Mouse (Mus musculus) megakaryocyte-erythroid progenitor cell, adult 5-6 weeks (primary cell): Measurements from ENCODE around the gene Bcas3. TPM values are rescaled to one million over a fixed set of nuclear protein-coding genes. Genes with fewer than 3 reads are reported as not detected.

ENCODE experiments used
- ATAC-seq: replicated peaks from 2 replicates; pipeline ENCODE4 v1.8.0; 2016; ENCODE audit warnings: mild to moderate bottlenecking, inconsistent platforms; ENCODE audit not compliant: severe bottlenecking, poor library complexity, low FRiP score, low TSS enrichment
- total RNA-seq, 2 experiments: library from RNA; stranded (forward) in 1 of 2; stranded (reverse) in 1 of 2; fragments of 200-1000, 215-1000 nt in 1 of 2; fragments of >200 nt in 1 of 2; fragmentation: Nextera tagmentation in 1 of 2; gene quantifications; 2 replicates each; pipeline ENCODE4 v1.2.3; 2014 to 2017

Gene Bcas3
- total RNA-seq (2014; fragmentation: Nextera tagmentation) (59.0 and 64.0 TPM in 2 replicates), total RNA-seq (2017) (22.6 and 23.7 TPM in 2 replicates)

GRCm38 (mm10) chr11:85352539-85353380 is at the start of gene Bcas3:
Gene Bcas3, plus strand, starts transcription at chr11:85353167.
- peak; percentile 96 for ATAC-seq

GRCm38 (mm10) chr11:85306577-85307260 is 46.2 kb upstream of the Bcas3 start:
- ATAC-seq = no peak

DNA sequence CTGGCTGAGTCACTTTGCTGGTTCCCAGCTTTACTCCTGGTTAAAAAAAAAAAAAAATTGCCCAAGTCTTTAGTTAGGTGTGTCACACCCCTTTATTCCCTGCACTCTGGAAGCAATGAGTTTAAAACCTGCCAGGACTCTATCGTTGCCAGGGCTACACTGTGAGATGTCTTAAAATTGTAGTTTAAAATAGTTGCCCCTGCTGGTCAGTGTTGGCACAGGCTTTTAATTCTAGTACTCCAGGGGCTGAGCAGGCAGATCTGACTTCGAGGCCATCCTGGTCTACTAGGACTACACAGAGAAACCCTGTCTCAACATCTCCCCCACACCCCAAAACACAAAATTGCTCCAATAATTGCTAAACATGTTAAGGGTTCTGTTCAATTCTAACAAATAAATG is 44.2 kb upstream of the Bcas3 start:
- no peak for ATAC-seq

DNA sequence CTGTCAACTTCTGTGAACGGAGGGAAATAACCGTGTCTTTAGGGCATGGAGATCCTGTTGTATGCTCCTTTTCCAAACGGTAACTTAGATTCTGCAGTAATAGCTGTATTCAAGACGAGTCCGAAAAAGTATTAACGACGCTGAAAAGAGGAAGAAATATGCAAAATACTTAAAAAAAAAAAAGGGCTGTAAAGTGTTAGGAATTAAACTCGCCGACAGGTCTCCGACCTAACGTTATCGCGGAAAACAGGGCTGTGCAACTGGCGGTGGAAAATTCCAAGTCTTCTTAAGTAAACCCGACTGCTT is 42.6 kb upstream of the Bcas3 start:
- peak; percentile 40; the same call in 1 of the 2 replicates for ATAC-seq

DNA sequence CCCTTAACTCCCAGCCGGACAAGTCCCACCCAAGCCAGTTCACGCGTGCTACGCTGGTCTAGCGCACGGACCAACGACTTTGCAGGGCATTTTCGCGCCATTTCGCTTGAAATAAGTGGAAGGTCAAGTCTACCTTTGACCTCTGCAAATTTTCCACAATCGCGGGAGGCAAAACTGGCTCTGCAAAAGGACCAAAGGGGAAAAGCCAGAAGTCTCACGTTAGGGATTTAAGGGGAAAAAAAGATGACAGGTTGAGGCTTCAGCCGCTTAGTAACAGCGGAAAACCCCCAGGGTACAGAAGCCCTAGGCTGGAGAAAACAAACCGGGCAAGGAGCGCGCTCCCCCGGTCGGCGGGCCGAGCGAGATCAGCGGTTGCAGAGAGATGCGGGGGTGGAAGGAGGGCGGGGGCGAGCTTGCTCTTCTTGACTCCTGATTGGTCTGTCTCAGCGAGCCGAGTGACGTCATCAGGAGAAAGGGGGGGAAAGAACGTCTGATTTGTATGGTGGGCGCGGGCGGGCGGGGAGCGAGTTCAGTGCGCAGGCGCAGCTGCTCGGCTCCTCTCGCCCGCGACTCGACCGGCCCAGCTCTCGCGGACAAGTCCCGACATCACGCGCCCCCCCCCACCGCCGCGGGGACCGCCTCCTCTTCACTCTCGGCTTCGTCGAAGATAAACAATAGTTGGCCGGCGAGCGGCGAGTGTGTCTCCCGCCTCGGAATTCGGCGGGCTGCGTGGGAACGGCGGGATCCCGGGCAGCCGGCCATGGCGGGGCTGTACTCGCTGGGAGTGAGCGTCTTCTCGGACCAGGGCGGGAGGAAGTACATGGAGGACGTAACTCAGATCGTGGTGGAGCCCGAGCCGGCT is 42.0 kb upstream of the Bcas3 start, which contains the start of gene Ppm1d:
Gene Ppm1d, plus strand, starts transcription at position 532 of the 862 bp plus-strand sequence.
- ATAC-seq = peak; percentile 92

GRCm38 (mm10) chr11:85311645-85312490 is 41.1 kb upstream of the Bcas3 start:
- ATAC-seq = peak; percentile 32

DNA sequence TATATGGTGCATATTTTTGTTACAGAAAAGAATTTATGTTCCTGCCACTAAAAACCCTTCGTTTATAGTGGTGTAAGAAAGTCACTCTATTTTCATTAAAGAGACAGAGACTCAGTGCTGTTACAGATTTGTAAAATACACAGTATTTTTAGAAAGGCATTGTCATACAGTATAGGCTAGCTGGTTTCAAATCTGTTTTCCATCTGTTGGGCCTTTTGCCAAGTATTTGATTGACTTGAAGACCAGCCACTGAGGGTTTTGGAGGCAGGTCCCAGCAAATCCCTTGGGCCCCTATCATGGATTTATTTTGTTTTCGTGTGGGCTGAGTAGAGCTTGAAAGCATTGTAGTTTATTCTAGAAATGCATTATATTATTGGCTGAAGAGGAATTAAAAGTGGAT is 40.1 kb upstream of the Bcas3 start:
- ATAC-seq = no peak

DNA sequence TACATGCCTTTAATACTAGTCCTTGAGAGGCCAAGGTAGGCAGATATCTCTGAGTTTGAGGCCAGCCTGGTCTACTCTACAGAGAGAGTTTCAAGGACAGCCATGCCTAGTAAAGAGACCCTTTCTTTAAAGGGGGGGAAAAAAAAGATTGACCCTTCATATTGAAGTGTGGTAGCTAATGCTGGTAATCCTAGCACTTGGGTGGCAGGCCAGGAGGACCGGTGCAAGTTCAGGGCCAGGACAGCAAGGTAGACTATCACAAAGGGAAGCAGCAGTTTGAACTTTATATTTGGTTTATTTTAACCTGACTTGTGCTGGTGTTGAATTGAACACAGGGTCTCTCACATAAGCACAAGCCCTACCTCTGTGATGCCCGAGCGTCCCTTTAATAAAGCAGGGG is 39.6 kb upstream of the Bcas3 start:
- ATAC-seq = no peak

- peak; percentile 73 for ATAC-seq
Observed at GRCm38 (mm10) chr11:85323567-85324330, 29.2 kb upstream of the Bcas3 start.

DNA sequence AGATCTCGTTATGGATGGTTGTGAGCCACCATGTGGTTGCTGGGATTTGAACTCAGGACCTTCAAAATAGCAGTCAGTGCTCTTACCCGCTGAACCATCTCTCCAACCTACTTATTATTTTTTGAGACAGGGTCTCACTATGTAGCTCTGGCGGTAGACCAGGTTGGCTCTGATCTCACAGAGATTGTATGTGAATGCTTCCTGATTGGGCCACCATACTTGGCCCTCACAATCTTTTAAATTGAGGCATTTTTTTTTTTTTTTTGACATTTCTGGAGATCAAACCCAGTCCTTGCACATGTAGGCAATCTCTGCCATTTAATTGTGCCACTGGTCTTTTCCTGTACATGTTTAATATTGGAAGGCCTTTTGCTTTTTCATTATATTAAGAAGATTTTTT is 24.2 kb upstream of the Bcas3 start:
- no peak for ATAC-seq

DNA sequence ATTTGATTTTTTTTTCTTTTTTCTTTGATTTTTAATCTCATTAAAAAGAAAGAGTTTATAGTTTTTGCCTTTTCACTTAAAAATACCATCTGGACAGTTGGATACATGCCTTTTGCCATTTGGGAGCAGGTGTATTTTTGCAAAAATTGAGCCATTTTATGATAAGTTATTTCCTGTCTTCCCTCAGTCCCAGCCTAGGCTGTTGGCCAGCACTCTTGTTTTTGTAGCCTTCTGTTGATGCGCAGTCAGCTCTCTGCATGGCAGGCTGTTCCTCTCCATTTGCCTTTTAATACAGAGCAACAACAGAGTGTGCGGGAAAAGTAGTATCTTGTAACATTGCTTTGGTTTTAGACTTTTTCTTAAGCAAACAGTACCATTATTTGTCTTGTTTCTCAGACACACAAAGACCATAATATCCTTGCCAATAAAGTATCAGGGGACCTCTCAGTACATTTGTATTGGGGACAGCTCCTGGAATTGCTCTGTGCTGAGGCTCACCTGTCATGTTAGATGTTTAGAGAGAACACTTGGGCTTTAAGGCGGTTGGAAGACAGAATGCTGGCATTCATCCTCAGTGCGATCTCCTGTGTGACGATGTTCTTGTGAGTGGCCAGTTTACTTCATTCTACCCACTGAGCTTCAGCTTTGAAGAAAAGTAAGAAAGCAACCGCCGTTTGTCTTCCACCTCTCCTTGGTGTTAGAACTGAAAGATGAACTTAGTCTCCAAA is 23.6 kb upstream of the Bcas3 start:
- no peak for ATAC-seq

- 0 out of 2 replicates have a peak, but pooled peaks have one; percentile 39 for ATAC-seq
Observed at GRCm38 (mm10) chr11:85334778-85335177, 18.2 kb upstream of the Bcas3 start.

DNA sequence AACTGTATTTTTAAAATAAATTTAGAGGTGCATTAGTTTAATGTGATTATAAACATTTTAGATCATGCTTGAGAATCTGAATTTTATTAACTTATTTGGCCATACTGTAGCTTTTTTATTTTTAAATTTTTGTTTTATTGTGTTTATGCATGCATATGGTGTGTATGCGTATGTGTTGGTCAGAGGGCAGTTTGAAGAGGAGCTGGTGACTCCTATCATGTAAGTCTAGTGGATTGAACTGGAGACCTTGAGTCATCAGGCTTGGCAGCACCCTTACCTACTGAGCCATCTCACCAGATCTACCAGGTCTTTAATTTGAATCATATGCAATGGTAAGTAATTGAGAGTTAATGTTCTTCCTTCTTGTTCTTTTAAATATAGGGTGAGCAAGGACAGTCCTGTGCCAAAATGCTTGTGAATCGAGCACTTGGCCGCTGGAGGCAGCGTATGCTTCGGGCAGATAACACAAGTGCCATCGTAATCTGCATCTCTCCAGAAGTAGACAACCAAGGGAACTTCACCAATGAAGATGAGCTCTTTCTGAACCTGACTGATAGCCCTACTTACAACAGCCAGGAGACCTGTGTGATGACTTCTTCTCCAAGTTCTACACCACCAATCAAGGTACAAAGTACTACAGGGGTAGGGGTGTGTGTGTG is 13.7 kb upstream of the Bcas3 start:
- peak; percentile 97 for ATAC-seq

DNA sequence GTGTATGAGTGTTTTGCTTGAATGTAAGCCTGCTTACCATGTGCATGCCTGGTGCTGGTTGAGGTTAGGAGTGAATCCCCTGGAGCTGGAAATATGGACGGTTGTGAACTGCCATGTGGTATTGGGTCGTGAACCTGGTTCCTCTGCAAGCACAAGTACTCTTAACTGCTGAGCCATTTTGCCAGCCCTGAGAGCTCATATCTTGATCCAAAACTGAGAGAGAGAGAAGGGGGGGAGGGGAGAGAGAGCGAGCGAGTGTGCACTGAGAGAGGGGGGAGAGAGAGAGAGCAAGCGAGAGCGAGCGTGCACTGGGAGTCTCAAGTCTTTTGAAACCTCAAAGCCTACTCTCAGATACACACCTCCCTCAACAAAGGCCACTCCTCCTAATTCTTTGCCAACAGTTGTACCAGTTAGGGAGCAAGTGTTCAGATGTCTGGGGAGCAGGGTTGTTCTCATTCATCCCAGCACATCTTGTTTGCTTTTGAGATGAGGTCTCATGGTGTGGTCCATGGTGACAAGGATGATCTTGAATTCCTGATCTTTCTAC is 12.8 kb upstream of the Bcas3 start:
- ATAC-seq = 0 out of 2 replicates have a peak, but pooled peaks have one; percentile 8

DNA sequence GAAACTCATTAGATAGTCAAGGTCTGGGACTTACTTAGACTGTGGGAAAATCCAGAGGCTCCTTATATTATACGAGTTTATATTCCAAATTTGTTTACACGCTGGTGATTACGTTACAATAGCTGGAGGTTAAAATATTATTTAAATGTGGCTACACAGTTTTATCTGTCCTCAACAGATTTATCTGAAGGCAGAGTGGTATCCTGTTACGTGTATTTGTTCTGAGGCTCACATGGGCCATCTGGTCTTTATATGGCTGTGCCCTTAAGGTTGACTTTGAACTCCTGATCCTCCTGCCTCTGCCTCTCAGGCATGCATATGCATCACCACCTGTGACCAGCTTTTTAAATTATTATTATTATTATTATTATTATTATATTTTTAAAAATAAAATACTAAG is 852 bp downstream of the Bcas3 start:
- ATAC-seq = peak; percentile 53

DNA sequence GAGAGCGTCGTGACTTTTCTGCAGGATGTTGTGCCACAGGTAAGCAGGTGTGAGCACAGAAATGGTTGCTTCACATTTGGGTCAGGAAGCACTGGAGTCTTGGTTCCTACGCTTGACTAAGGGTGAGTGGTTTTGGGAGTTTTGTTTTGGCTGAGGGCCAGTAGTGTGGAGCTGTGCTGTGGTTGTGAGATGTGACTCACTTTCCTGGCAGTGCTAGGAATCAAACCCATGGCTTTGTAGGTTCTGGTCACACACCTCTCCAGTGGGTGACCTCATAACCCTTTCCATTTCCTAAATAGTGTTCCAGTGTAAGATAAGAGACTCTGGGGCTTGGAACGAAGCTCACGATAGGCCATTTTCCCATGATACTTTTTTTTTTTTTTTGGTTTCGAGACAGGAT is 6.7 kb downstream of the Bcas3 start:
- no peak for ATAC-seq

GRCm38 (mm10) chr11:85361621-85362020 is 8.7 kb downstream of the Bcas3 start:
- ATAC-seq = no peak
